11 mouse cellular contexts compared by ENCODE assay signal in the genomic region with DNA sequence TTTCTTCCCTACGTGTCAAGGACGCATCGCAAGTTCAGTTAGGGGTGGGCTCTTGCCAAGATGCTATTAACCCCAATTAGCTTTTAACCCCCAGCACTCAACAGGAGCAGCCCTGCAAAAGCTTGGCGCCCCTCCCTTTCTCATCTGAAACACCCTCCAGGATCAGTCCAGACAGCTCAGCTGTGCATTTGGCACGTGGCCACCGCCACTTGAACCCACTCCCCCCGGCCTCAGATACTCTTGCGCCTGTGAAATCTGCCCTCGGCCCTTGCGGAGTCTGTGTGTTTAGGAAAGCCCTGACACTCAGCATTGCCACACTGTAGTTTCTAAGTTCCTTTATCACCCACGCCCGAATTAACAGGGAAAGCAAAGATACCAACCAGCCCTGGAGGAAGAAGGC. TPM values are rescaled to one million over a fixed set of nuclear protein-coding genes. Genes with fewer than 3 reads are reported as not detected.
DNase-seq lines count a peak whose midpoint lies in the region; ATAC-seq and TF ChIP-seq lines count a peak whose summit lies in the region.
"Had no signal": no experiment of that assay in that cellular context is flagged by ENCODE, and none has a peak within 500 bp of the region (broad histone marks: within the 10 kb centered on the region; RNA-seq: fewer than 3 reads in every experiment).

No protein-coding gene starts in this region.

- peaks cover 35% of the 10 kb centered on the region for H3K4me1 ChIP-seq in lung, embryonic 14.5 days (ENCODE audit: insufficient read depth)

- no peaks in the 10 kb centered on the region for H3K9me3 ChIP-seq in lung, embryonic 14.5 days (ENCODE audit: low read depth, low read length)
- H3K9me3 ChIP-seq: limb, embryonic 13.5 days had no signal

- intact Hi-C loops in gastrocnemius, adult 2 months (cut with DNase I): no loop called here

- no peak overlapping the region for H3K4me3 ChIP-seq in gastrocnemius, adult 2 months
- H3K4me3 ChIP-seq in lung, embryonic 14.5 days (ENCODE audit: low read depth, low read length): no peak overlapping the region
- H3K4me3 ChIP-seq: limb, embryonic 13.5 days; myocyte had no signal

- H3K36me3 ChIP-seq in lung, embryonic 14.5 days (ENCODE audit: insufficient read depth): no peaks in the 10 kb centered on the region
- H3K36me3 ChIP-seq: limb, embryonic 13.5 days had no signal

- no peak overlapping the region for H3K9ac ChIP-seq in lung, embryonic 14.5 days

- ATAC-seq in lung, embryonic 14.5 days (ENCODE audit: insufficient read depth): peak; percentile 64; the same call in 1 of the 2 replicates
- ATAC-seq in megakaryocyte progenitor cell, adult 5-6 weeks (replicated peaks; ENCODE audit: poor library complexity): no peak
- ATAC-seq: intestine, embryonic 16.5 days had no signal

- no peak for TF ChIP-seq CTCF in gastrocnemius, adult 2 months (IDR thresholded peaks at IDR 0.05)
- TF ChIP-seq CTCF in lung, embryonic 14.5 days (IDR thresholded peaks at IDR 0.05; ENCODE audit: low read depth): no peak

- 7% methylated on average over 12 of the region's 12 CpGs for WGBS in lung, embryonic 14.5 days

- H3K27me3 ChIP-seq in lung, embryonic 14.5 days (ENCODE audit: insufficient read depth, low read length): peaks cover 22% of the 10 kb centered on the region; the same call in 1 of the 2 replicates

- H3K4me2 ChIP-seq in lung, embryonic 14.5 days: peak overlapping the region; percentile 31; the same call in 1 of the 2 replicates
- H3K4me2 ChIP-seq: limb, embryonic 13.5 days had no signal

- peak overlapping the region; percentile 21; the same call in 1 of the 2 replicates for H3K27ac ChIP-seq in gastrocnemius, adult 2 months
- H3K27ac ChIP-seq in lung, embryonic 14.5 days (ENCODE audit: low read depth): no peak overlapping the region
- H3K27ac ChIP-seq: limb, embryonic 13.5 days had no signal

- DNase-seq in gastrocnemius, adult 2 months: peak; percentile 64
- DNase-seq in gastrocnemius, adult 18-20 months (ENCODE audit: low spot score): no peak
- peak; percentile 68 for DNase-seq in kidney, postnatal 14 days
- no peak for DNase-seq in kidney, adult 9 months
- DNase-seq in NIH3T3 (ENCODE audit: low read depth): peak; percentile 23
- DNase-seq in lung, embryonic 14.5 days: peak; percentile 84
- DNase-seq in urinary bladder, postnatal 10 days (ENCODE audit: low spot score): no peak

RNA-seq across cellular contexts. Expression of a gene that starts 34.4 kb away (rescaled TPM):
- total RNA-seq in gastrocnemius, adult 2 months (2021): 10 to 100 TPM; 12.7 to 16.3 TPM
- 10 to 100 TPM; 12.6 to 20.2 TPM for total RNA-seq in gastrocnemius, adult 18-20 months (2021)
- polyA plus RNA-seq in lung, embryonic 14.5 days (2014; fragmentation: Nextera tagmentation; extraction: Ambion mirVana): 17.9 and 18.7 TPM in 2 replicates
- 17.4 and 17.8 TPM in 2 replicates for total RNA-seq in megakaryocyte progenitor cell, adult 5-6 weeks (2015)
- total RNA-seq in megakaryocyte progenitor cell, adult 5-6 weeks (2017): 20.2 and 25.5 TPM in 2 replicates

RNA-seq across cellular contexts. Expression of a gene that starts 34.8 kb away (rescaled TPM):
- total RNA-seq in gastrocnemius, adult 2 months (2021): 1 to 10 TPM; 7.3 to 7.4 TPM
- total RNA-seq in gastrocnemius, adult 18-20 months (2021): 1 to 10 TPM; 7.5 to 7.9 TPM
- 11.4 and 14.3 TPM in 2 replicates for polyA plus RNA-seq in lung, embryonic 14.5 days (2014; fragmentation: Nextera tagmentation; extraction: Ambion mirVana)
- 7.8 and 8.3 TPM in 2 replicates for total RNA-seq in megakaryocyte progenitor cell, adult 5-6 weeks (2015)
- total RNA-seq in megakaryocyte progenitor cell, adult 5-6 weeks (2017): 2.4 and 8.2 TPM in 2 replicates

RNA-seq across cellular contexts. Expression of a gene that starts 45.0 kb away (rescaled TPM):
- under 1 TPM in 1 of 2 experiments, not detected in 1; 0.06 TPM for total RNA-seq in gastrocnemius, adult 2 months (2021)
- under 1 TPM; 0.05 to 0.14 TPM for total RNA-seq in gastrocnemius, adult 18-20 months (2021)
- not detected in 2 replicates for polyA plus RNA-seq in lung, embryonic 14.5 days (2014; fragmentation: Nextera tagmentation; extraction: Ambion mirVana)
- not detected in 2 replicates for total RNA-seq in megakaryocyte progenitor cell, adult 5-6 weeks (2015)
- not detected in 2 replicates for total RNA-seq in megakaryocyte progenitor cell, adult 5-6 weeks (2017)
- polyA plus RNA-seq: myocyte had no signal

RNA-seq across cellular contexts. Expression of a gene that starts 54.8 kb away (rescaled TPM):
- total RNA-seq in gastrocnemius, adult 2 months (2021): 1 to 10 TPM; 2.9 to 4.4 TPM
- total RNA-seq in gastrocnemius, adult 18-20 months (2021): 1 to 10 TPM; 3.2 TPM
- 8.8 and 10.4 TPM in 2 replicates for polyA plus RNA-seq in lung, embryonic 14.5 days (2014; fragmentation: Nextera tagmentation; extraction: Ambion mirVana)
- total RNA-seq in megakaryocyte progenitor cell, adult 5-6 weeks (2015): 9.1 and 9.8 TPM in 2 replicates
- total RNA-seq in megakaryocyte progenitor cell, adult 5-6 weeks (2017): 14.2 and 19.1 TPM in 2 replicates

RNA-seq across cellular contexts. Expression of a gene that starts 58.9 kb away (rescaled TPM):
- 1 to 10 TPM; 1.8 to 2.6 TPM for total RNA-seq in gastrocnemius, adult 2 months (2021)
- 1 to 10 TPM; 1.6 to 1.9 TPM for total RNA-seq in gastrocnemius, adult 18-20 months (2021)
- polyA plus RNA-seq in lung, embryonic 14.5 days (2014; fragmentation: Nextera tagmentation; extraction: Ambion mirVana): 52.3 and 52.6 TPM in 2 replicates
- 51.4 TPM in 2 replicates for total RNA-seq in megakaryocyte progenitor cell, adult 5-6 weeks (2015)
- total RNA-seq in megakaryocyte progenitor cell, adult 5-6 weeks (2017): 44.7 and 49.4 TPM in 2 replicates

Comparison
In these comparisons a context has a peak if more than half of its experiments do, and no peak if none do; other contexts are left out.
1. DNase-seq: peak in gastrocnemius, adult 2 months (single experiment), kidney, postnatal 14 days (single experiment), NIH3T3 (single experiment) and lung, embryonic 14.5 days (single experiment); none in gastrocnemius, adult 18-20 months (single experiment), kidney, adult 9 months (single experiment) and urinary bladder, postnatal 10 days (single experiment).